Mouse (Mus musculus) natural killer cell, adult 2 months (primary cell): Measurements from ENCODE around the gene Selp.

Experiments used
- DNase-seq, 2 experiments: peaks; one replicate each; pipeline ENCODE4 v3.0.0; 2022; ENCODE audit warnings: low spot score in 2 of 2

The Selp gene

DNA sequence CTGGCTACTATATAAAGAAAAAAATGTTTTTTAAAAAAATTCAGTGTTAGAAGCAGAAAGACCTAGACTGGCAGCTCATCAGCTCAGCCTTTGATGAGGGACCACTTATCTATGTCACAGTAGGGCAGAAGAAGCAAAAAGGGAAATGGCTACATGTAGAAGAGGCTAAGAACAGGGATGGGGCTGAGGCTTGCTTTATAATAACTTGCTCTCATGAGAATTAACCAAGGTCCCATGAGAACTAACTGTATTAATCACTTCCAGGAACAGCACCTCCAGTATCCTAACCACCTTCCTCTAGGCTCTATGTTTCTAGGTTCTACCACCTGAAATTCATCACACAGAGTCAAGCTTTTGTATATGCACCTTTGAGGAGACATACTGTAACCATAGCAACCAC lies 61.8 kb downstream of the Selp start:
- DNase-seq, result peak in 1 of 2 experiments; percentile 28

DNA sequence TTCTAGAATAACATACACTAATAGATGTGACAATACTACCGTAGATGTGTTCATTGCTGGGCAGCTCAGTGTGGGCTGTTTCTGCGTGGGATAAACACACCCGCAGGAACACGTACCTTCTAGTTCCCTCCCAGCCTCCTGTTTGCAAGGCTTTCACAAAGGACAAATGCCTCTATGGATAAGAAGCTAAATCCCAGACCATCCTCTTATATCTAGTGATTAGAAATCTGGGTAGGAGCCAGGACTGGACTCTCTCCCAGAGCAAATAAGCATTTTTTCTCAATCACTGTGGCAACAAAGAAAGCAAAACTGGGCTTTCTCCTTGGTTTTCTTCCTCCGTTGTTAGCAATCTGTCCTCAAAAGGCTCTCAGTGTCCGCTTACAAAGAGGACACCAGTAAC lies 63.4 kb downstream of the Selp start:
- no peak for DNase-seq

DNA sequence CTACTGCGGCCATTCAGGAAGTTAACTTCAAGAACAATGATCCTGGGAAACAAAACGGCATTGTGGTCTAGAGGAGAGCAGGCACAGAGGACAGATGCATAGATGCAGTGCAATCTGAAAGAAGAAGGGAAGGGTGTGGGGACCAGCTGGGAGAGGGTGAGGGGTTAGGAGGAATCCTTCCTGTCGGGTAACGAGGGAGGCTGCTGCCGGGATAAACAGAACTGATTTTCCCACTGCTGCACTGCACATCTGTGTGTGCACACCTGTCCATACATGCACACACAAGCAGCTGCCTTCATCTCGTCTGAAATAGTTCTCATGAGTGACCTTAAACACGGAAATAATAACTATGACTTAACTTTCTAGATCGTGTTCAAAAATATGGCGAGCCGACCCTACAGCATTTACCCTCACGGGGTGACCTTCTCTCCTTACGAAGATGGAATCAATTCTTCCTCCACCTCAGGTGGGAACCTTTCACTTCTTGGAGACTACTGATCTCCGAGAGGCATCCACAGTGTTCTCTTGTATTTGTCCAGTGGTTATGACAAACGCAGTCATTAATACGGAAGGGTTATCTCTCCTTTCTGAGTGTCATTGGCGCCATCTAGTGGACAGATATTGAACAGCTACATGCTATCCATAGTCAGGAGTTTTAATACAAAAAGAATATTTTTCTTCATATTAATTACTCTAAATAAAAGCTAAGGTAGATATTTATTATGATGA lies 69.2 kb downstream of the Selp start:
- DNase-seq, result peak; percentile 61 to 71

DNA sequence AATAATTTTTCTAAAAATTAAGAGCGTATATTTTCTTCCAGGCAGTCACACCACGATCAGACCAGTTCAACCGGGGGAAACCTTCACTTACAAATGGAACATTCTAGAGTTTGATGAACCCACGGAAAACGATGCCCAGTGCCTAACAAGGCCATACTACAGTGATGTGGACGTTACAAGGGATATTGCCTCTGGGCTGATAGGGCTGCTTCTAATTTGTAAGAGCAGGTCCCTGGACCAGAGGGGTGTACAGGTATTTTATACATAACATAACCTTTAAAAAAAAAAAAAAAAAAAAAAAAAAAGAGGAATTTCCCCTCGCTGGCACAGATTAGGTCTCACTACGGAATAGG lies 69.8 kb downstream of the Selp start:
- DNase-seq, result no peak

DNA sequence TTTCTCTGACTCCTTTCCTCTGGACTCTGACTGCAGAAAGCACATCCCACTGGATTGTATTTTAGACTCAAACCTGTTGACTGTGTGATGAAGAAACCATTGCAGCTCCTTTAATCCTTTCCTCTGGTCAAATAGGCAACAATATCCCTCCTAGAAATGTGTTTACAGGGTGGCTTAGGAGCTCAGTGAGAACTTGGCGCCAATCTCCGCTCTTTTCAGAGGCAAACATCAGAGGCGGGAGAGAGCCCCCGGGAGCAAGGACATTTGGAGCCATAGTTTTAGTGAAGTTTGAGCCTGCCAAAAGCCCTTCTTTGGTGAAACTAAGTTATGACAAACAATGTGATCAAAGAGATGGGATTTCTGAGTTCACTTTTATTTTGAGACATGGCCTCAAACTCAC lies 70.3 kb downstream of the Selp start:
- no peak for DNase-seq

DNA sequence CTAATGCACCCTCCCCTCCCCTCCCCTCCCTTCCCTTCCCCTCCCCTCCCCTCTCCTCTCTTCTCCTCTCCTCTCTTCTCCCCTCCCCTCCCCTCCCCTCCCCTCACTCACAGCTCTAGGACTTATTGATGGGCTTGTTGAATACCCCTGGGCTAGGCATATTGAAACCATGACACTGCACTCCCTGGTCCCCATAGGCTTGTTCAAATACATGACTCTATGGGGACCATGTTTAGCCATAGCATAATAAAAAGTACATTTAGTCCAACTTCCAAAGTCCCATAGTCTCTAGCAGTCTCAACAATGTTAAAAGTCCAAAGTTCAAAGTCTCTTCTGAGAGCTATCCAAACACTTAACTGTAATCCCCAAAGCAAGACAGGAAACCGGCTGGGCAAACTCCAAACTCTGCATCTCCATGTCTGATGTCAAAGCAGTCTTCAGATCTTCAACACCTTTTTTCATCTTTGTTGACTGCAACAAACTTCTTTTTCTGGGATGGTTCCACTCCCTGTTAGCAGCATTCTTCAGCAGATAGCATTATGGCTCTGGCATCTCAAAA lies 72.0 kb downstream of the Selp start:
- no peak for DNase-seq

DNA sequence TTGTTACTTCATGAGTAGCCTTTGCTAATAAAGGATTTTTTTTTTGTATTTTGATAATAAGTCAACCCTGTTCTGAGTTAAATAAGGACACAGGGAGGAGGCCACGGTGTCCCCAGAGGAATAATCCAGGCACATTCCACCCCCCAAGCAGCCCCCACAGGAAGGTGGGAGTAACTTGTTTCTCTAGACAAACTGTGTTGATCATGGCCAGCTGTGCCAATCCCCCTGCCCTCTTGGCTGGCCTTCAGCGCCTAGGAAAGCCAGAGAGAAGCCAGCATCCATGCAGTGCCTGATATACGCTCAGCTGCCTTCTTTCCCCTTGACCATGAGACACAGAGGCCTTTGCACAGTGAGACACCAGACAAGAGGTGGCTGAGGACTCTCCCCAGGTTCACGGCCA lies 84.5 kb downstream of the Selp start:
- no peak for DNase-seq
